9 mouse cellular contexts compared by ENCODE assay signal in genomic region chr6:139589291-139589690, GRCm38 (mm10). TPM values are rescaled to one million over a fixed set of nuclear protein-coding genes. Genes with fewer than 3 reads are reported as not detected.
A peak's percentile ranks its signal among the peaks of the same experiment; 100 is the strongest.
DNase-seq lines count a peak whose midpoint lies in the region; ATAC-seq lines count a peak whose summit lies in the region.
"Had no signal": no experiment of that assay in that cellular context is flagged by ENCODE, and none has a peak within 500 bp of the region (broad histone marks: within the 10 kb centered on the region; RNA-seq: fewer than 3 reads in every experiment).

No protein-coding gene starts in this region.

- H3K27ac ChIP-seq in forebrain, embryonic 12.5 days: no peak overlapping the region

- H3K27me3 ChIP-seq in forebrain, embryonic 12.5 days: peaks cover 3% of the 10 kb centered on the region

- no peak overlapping the region for H3K4me2 ChIP-seq in forebrain, embryonic 12.5 days

- H3K4me1 ChIP-seq in forebrain, embryonic 12.5 days: peaks cover 2% of the 10 kb centered on the region

- intact Hi-C loops in heart, postnatal 36 days (cut with DNase I): loop anchor here (10.0 kb wide), 1 partner anchor 856 kb away; no protein-coding TSS in a partner anchor

- no peak overlapping the region for H3K4me3 ChIP-seq in forebrain, embryonic 12.5 days (replicated peaks)

- H3K9me3 ChIP-seq in forebrain, embryonic 12.5 days: no peaks in the 10 kb centered on the region

- no peaks in the 10 kb centered on the region for H3K36me3 ChIP-seq in forebrain, embryonic 12.5 days (replicated peaks)

- peak; percentile 63; the same call in 1 of the 2 replicates for ATAC-seq in forebrain, embryonic 12.5 days (ENCODE audit: low FRiP score)

- WGBS in forebrain, embryonic 12.5 days: 9% methylated on average over 12 of the region's 12 CpGs

- no peak overlapping the region for H3K9ac ChIP-seq in forebrain, embryonic 12.5 days

- DNase-seq in Muller cell, postnatal 12 days (ENCODE audit: inconsistent ontology term): peak; percentile 54
- DNase-seq in c-Kit-positive CD71-negative TER-119-negative erythroid progenitor cells, embryonic 14.5 days (ENCODE audit: low read depth): peak; percentile 61
- DNase-seq in heart, postnatal 36 days: peak; percentile 19 to 42
- DNase-seq in layer of hippocampus, adult 9-11 months: peak; percentile 16
- peak; percentile 68 for DNase-seq in lung, postnatal 36 days
- peak; percentile 68 to 78 for DNase-seq in right cerebral cortex, postnatal 10 days (ENCODE audit: low spot score in 2 of 2)
- no peak for DNase-seq in thymus, postnatal 10 days (ENCODE audit: low spot score in 2 of 2)

RNA-seq across cellular contexts. Expression of gene Pik3c2g, which starts 2.3 kb away (rescaled TPM):
- polyA plus RNA-seq in forebrain, embryonic 12.5 days (2016; fragmentation: Nextera tagmentation; extraction: Ambion mirVana): 0.17 TPM in 1 of 2 replicates, not detected in the other
- total RNA-seq in heart, postnatal 36 days (2021): not detected
- total RNA-seq: gastrocnemius, adult 8-10 months had no signal

Comparison
In these comparisons a context has a peak if more than half of its experiments do, and no peak if none do; other contexts are left out.
1. DNase-seq: peak in Muller cell, postnatal 12 days (single experiment), c-Kit-positive CD71-negative TER-119-negative erythroid progenitor cells, embryonic 14.5 days (single experiment), heart, postnatal 36 days (2 of 2), layer of hippocampus, adult 9-11 months (single experiment), lung, postnatal 36 days (single experiment) and right cerebral cortex, postnatal 10 days (2 of 2); none in thymus, postnatal 10 days (0 of 2).